Mouse (Mus musculus) testis, adult 2 months (tissue): ENCODE results near the gene D030056L22Rik.

Experiments
- CTCF ChIP-seq: fragments of 200-500 bp; IDR thresholded peaks from 2 replicates; pipeline ENCODE4 v1.5.1; 2012; ENCODE audit warnings: low read depth, mild to moderate bottlenecking, inconsistent platforms, low read length, moderate library complexity; ENCODE audit not compliant: control insufficient read depth, insufficient read depth, insufficient replicate concordance
- POLR2A ChIP-seq: fragments of 200-500 bp; IDR thresholded peaks from 2 replicates; pipeline ENCODE4 v1.6.1; 2012; ENCODE audit warnings: low read depth, mild to moderate bottlenecking, inconsistent platforms, low read length, moderate library complexity; ENCODE audit not compliant: control insufficient read depth

DNA sequence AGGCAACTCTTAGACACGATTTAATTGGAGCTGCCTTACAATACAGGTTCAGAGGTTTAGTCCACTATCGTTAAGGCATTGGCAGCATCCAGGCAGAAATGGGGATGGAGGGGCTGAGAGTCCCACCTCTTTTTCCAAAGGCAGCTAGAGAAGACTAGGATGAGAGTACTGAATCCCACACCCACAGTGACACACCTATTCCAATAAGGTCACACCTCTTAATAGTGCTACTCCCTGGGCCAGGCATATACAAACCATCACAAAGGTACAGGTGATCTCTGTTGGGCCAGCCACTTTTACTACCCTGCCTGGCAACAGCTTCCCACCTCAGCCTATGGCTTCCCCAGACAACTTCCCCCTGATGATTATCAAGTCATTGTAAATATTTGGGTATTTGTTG is 20.2 kb upstream of the D030056L22Rik start:
- TF ChIP-seq POLR2A, result no peak
- TF ChIP-seq CTCF, result no peak
